Mouse (Mus musculus) hindbrain, embryonic 16.5 days (tissue): ENCODE measurements at regions not wholly inside any gene's neighbourhood (a gene's known extent, or its start where the extent isn't known, plus 50 kb on each side); places are given as distances from the start of the nearest gene placed in this dataset.
A peak's percentile ranks its signal among the peaks of the same experiment; 100 is the strongest.

Source experiments
- ATAC-seq: fragments of 200-750 bp; cut with Nextera tagmentation; 2 replicates; pipeline ENCODE4 v1.8.0; 2017; ENCODE audit warnings: moderate TSS enrichment, moderate library complexity
- H3K27ac ChIP-seq: fragments of 300-500 bp; sonication (generic); 2 replicates; pipeline ENCODE4 v1.5.1; 2014; ENCODE audit warnings: low read depth, mild to moderate bottlenecking, control low read depth, low read length, moderate library complexity
- H3K27me3 ChIP-seq: fragments of 300-500 bp; sonication (generic); replicated peaks from 2 replicates; pipeline ENCODE4 v1.6.1; 2014; ENCODE audit warnings: low read length; ENCODE audit not compliant: control insufficient read depth, insufficient read depth
- H3K36me3 ChIP-seq: fragments of 300-500 bp; sonication (generic); 2 replicates; pipeline ENCODE4 v1.6.1; 2014; ENCODE audit warnings: mild to moderate bottlenecking, low read length, moderate library complexity, mixed read lengths; ENCODE audit not compliant: control insufficient read depth, insufficient read depth
- H3K4me1 ChIP-seq: fragments of 300-500 bp; sonication (generic); 2 replicates; pipeline ENCODE4 v1.6.1; 2014; ENCODE audit warnings: low read depth, low read length; ENCODE audit not compliant: control insufficient read depth, insufficient read depth
- H3K4me2 ChIP-seq: fragments of 300-500 bp; sonication (generic); 2 replicates; pipeline ENCODE4 v1.6.1; 2014; ENCODE audit warnings: mild to moderate bottlenecking, low read length, control low read depth, moderate library complexity
- H3K4me3 ChIP-seq: fragments of 300-500 bp; sonication (generic); 2 replicates; pipeline ENCODE4 v1.5.1; 2014; ENCODE audit warnings: mild to moderate bottlenecking, low read length, control low read depth, moderate library complexity
- H3K9ac ChIP-seq: fragments of 300-500 bp; sonication (generic); 2 replicates; pipeline ENCODE4 v1.6.1; 2014; ENCODE audit warnings: low read depth, mild to moderate bottlenecking, control low read depth, low read length, moderate library complexity
- H3K9me3 ChIP-seq: fragments of 300-500 bp; sonication (generic); 2 replicates; pipeline ENCODE4 v1.6.1; 2014; ENCODE audit warnings: mild to moderate bottlenecking, low read length, moderate library complexity; ENCODE audit not compliant: control insufficient read depth
- WGBS: fragments of 180-500 bp; shearing (Covaris S2); extraction: QIAGEN DNeasy Blood & Tissue Kit; methylation state at CpG from one replicate; pipeline ENCODE4 v1.1.7; 2014; 5-methylcytosine and 5-hydroxymethylcytosine counted together

- Histone ChIP-seq H3K4me1 (no peaks in the 10 kb centered on the region), H3K27ac (no peak overlapping the region), H3K9ac (no peak overlapping the region), H3K4me3 (no peak overlapping the region), H3K9me3 (no peaks in the 10 kb centered on the region), H3K36me3 (no peaks in the 10 kb centered on the region), H3K27me3 (no peaks in the 10 kb centered on the region), H3K4me2 (no peak overlapping the region)
- ATAC-seq = no peak
- WGBS = 76% methylated on average over 2 of the region's 2 CpGs
These were observed 71.7 kb upstream of the Cul1 start for GRCm38 (mm10) chr6:47381451-47381850.

GRCm38 (mm10) chr6:47386550-47386949 is 66.6 kb upstream of the Cul1 start:
- Histone ChIP-seq H3K27ac (no peak overlapping the region), H3K9me3 (no peaks in the 10 kb centered on the region), H3K9ac (no peak overlapping the region), H3K27me3 (no peaks in the 10 kb centered on the region), H3K4me1 (peaks cover 2% of the 10 kb centered on the region; the same call in 1 of the 2 replicates), H3K36me3 (no peaks in the 10 kb centered on the region), H3K4me3 (no peak overlapping the region), H3K4me2 (no peak overlapping the region)
- ATAC-seq = no peak

GRCm38 (mm10) chr6:47389908-47390307 is 63.3 kb upstream of the Cul1 start:
- ATAC-seq = 0 out of 2 replicates have a peak, but pooled peaks have one; percentile 54
- H3K4me2 ChIP-seq = no peak overlapping the region
- H3K9me3 ChIP-seq = no peaks in the 10 kb centered on the region
- no peak overlapping the region for H3K27ac ChIP-seq
- H3K36me3 ChIP-seq = no peaks in the 10 kb centered on the region
- H3K4me3 ChIP-seq = no peak overlapping the region
- H3K27me3 ChIP-seq = no peaks in the 10 kb centered on the region
- H3K9ac ChIP-seq = no peak overlapping the region
- peaks cover 2% of the 10 kb centered on the region; the same call in 1 of the 2 replicates for H3K4me1 ChIP-seq
- 32% methylated on average over 4 of the region's 4 CpGs for WGBS

DNA sequence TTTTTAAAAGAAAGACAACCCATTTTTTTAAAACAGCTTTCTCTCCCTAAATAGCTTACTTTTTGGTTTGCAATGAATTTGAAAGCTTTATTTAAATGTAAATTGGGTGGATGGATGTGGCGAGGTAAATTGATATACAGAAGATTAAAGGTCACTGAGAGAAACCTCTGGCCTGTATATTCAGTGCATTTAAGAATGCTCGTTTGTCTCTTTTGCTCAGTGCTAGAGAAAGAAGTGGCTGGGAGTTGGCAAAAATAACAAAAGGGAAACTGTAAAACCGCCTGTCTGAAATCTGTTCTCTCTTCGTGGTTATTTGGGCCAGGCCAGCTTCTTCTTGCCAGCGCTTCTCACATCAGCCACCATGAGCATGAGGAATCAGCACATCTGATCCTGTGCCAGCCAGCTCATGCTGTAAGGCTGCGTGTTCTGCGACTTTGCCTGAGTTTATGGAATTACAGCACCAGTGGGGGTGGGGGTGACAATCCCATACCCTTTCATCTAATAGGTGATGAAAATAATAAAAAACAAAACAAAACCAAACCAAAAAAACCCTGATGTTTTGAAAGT is 62.7 kb upstream of the Cul1 start:
- Histone ChIP-seq H3K9me3 (no peaks in the 10 kb centered on the region), H3K4me3 (no peak overlapping the region), H3K36me3 (no peaks in the 10 kb centered on the region), H3K4me2 (peak overlapping the region; percentile 23; the same call in 1 of the 2 replicates), H3K27me3 (no peaks in the 10 kb centered on the region), H3K27ac (no peak overlapping the region; the same call in 1 of the 2 replicates), H3K9ac (no peak overlapping the region), H3K4me1 (peaks cover 2% of the 10 kb centered on the region; the same call in 1 of the 2 replicates)
- WGBS = 20% methylated on average over 7 of the region's 7 CpGs
- ATAC-seq = peak; percentile 81

DNA sequence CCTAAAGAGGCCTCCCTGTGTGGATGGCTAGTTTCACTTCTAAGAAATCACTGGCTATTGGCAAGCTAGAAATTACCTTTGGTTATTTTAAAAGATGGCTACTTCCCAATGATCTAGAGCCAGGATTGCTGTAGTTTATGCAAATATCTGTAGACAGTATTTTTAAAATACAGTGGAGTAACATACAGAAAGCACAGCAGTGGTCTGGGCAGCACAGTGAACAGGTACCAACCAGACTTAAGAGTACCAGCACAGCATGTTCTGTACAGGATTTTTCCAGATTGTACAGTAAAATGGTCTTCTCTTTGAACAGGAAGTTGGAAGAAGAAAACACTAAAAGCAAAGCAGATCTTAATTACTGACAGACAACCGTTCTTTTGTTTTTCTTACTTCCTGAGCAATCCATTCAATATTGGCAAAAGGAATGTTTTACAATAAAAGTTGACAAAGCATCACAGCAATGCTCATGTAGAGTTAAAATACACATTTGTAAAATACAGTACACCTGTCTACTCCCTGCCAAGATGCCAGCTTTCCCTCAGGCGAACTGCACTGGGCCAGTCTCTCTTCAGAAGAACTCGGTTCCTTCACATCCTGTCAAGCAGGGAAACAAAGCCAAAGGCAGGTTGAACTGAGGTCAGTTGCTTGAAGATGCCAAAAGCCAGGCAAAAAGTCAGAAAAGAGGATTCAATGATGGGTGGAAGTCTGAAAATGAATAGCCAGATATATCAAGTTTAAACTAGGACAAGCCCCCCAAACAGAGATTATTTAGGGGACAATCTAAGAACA is 62.0 kb upstream of the Cul1 start:
- no peaks in the 10 kb centered on the region for H3K9me3 ChIP-seq
- 62% methylated on average over 3 of the region's 3 CpGs for WGBS

GRCm38 (mm10) chr6:47395465-47396337 is 57.5 kb upstream of the Cul1 start:
- H3K27ac ChIP-seq = no peak overlapping the region
- no peak overlapping the region for H3K9ac ChIP-seq
- peaks cover 1% of the 10 kb centered on the region; the same call in 1 of the 2 replicates for H3K4me1 ChIP-seq
- 48% methylated on average over 5 of the region's 5 CpGs for WGBS
- no peaks in the 10 kb centered on the region for H3K36me3 ChIP-seq
- H3K9me3 ChIP-seq = no peaks in the 10 kb centered on the region
- no peaks in the 10 kb centered on the region for H3K27me3 ChIP-seq
- no peak overlapping the region for H3K4me2 ChIP-seq
- H3K4me3 ChIP-seq = no peak overlapping the region
- ATAC-seq = no peak

More for the DNA sequence above, 62.0 kb upstream of the Cul1 start:
- H3K27me3 ChIP-seq = no peaks in the 10 kb centered on the region
- H3K4me2 ChIP-seq = no peak overlapping the region; the same call in 1 of the 2 replicates
- H3K27ac ChIP-seq = no peak overlapping the region; the same call in 1 of the 2 replicates
- H3K9ac ChIP-seq = no peak overlapping the region
- no peak overlapping the region for H3K4me3 ChIP-seq
- ATAC-seq = peak; percentile 11; the same call in 1 of the 2 replicates
- peaks cover 2% of the 10 kb centered on the region; the same call in 1 of the 2 replicates for H3K4me1 ChIP-seq
- H3K36me3 ChIP-seq = no peaks in the 10 kb centered on the region
